Mouse (Mus musculus): ENCODE measurements at regions not wholly inside any gene's neighbourhood (a gene's known extent, or its start where the extent isn't known, plus 50 kb on each side); places are given as distances from the start of the nearest gene placed in this dataset.

- TF ChIP-seq CTCF (IDR thresholded peaks at IDR 0.05; ENCODE audit: control insufficient read depth, insufficient read depth, insufficient replicate concordance, low read depth, low read length): no peak
- no peak for TF ChIP-seq POLR2A (IDR thresholded peaks at IDR 0.05; ENCODE audit: control insufficient read depth, low read depth, low read length)
Measured at GRCm38 (mm10) chr12:90932684-90933083, 194.4 kb upstream of the Dio2 start.

All from testis, adult 2 months (tissue).